Mouse (Mus musculus): ENCODE results near the gene Anapc10.

GRCm38 (mm10) chr8:79680965-79681364, 30.7 kb upstream of the Anapc10 start:
- TF ChIP-seq CTCF (IDR thresholded peaks at IDR 0.05; ENCODE audit: extremely low read depth, insufficient read depth, insufficient read length, insufficient replicate concordance) (no peak), POLR2A (IDR thresholded peaks at IDR 0.05; ENCODE audit: low read depth, low read length) (no peak)

All from spleen, adult 2 months (tissue).